Mouse (Mus musculus) MEL (cell line): ENCODE measurements around the gene Ccdc171. TPM values are rescaled to one million over a fixed set of nuclear protein-coding genes. Genes with fewer than 3 reads are reported as not detected.

ENCODE experiments used
- DNase-seq: peaks from one replicate; pipeline ENCODE4 v3.0.0; 2011; ENCODE audit warnings: low read depth, low spot score
- H3K27ac ChIP-seq: 2 replicates; pipeline ENCODE4 v1.5.1; 2012; ENCODE audit warnings: low read depth, mild to moderate bottlenecking, control low read depth, low read length, moderate library complexity; ENCODE audit not compliant: control insufficient read depth
- H3K27me3 ChIP-seq, 2 experiments: fragments of 150-350 bp in 1 of 2; sonication (generic) in 1 of 2; 2 replicates each; pipeline ENCODE4 v1.6.1; 2012; ENCODE audit warnings: low read length in 2 of 2, mild to moderate bottlenecking in 2 of 2, improper control_type of control experiment in 1 of 2, moderate library complexity in 1 of 2; ENCODE audit not compliant: insufficient read depth in 2 of 2, control insufficient read depth in 1 of 2
- H3K36me3 ChIP-seq, 2 experiments: 2 replicates each; pipeline ENCODE4 v1.6.1; 2012 to 2014; ENCODE audit warnings: low read length in 2 of 2, improper control_type of control experiment in 1 of 2, inconsistent platforms in 1 of 2, mild to moderate bottlenecking in 1 of 2; ENCODE audit not compliant: insufficient read depth in 2 of 2, control insufficient read depth in 1 of 2
- H3K4me1 ChIP-seq, 2 experiments: fragments of 150-350 bp in 1 of 2; sonication (generic) in 1 of 2; 2 replicates each; pipeline ENCODE4 v1.6.1; 2012; ENCODE audit warnings: low read length in 2 of 2, improper control_type of control experiment in 1 of 2, mild to moderate bottlenecking in 1 of 2; ENCODE audit not compliant: insufficient read depth in 2 of 2, control insufficient read depth in 1 of 2
- H3K4me3 ChIP-seq, 2 experiments: fragments of 150-350 bp in 1 of 2; sonication (generic) in 1 of 2; 2 replicates each; pipeline ENCODE4 v1.5.1; 2012; ENCODE audit warnings: low read depth in 2 of 2, low read length in 2 of 2, mild to moderate bottlenecking in 2 of 2, moderate library complexity in 2 of 2, control low read depth in 1 of 2, improper control_type of control experiment in 1 of 2; ENCODE audit not compliant: control insufficient read depth in 1 of 2, insufficient read depth in 1 of 2
- H3K79me2 ChIP-seq: 2 replicates; pipeline ENCODE4 v1.6.1; 2012; ENCODE audit warnings: mild to moderate bottlenecking, low read length, moderate library complexity; ENCODE audit not compliant: control insufficient read depth, poor library complexity, insufficient read depth
- H3K9ac ChIP-seq: 2 replicates; pipeline ENCODE4 v1.6.1; 2012; ENCODE audit warnings: low read depth, mild to moderate bottlenecking, control low read depth, low read length, moderate library complexity; ENCODE audit not compliant: control insufficient read depth, poor library complexity, severe bottlenecking
- H3K9me3 ChIP-seq: fragments of 150-350 bp; sonication (generic); replicated peaks from 2 replicates; pipeline ENCODE4 v1.6.1; 2012; ENCODE audit warnings: mild to moderate bottlenecking, low read length, improper control_type of control experiment, moderate library complexity; ENCODE audit not compliant: insufficient read depth
- CHD2 ChIP-seq: IDR thresholded peaks from 2 replicates; pipeline ENCODE4 v1.6.1; 2011; ENCODE audit warnings: low read length, improper control_type of control experiment
- CTCF ChIP-seq, 3 experiments: IDR thresholded peaks in 2 of 3; conservative IDR thresholded peaks in 1 of 3; 2 replicates each; pipeline ENCODE4 v1.5.1; 2011 to 2012; ENCODE audit warnings: low read length in 3 of 3, low read depth in 2 of 3, mild to moderate bottlenecking in 2 of 3, improper control_type of control experiment in 1 of 3, inconsistent platforms in 1 of 3, mixed read lengths in 1 of 3, moderate library complexity in 1 of 3; ENCODE audit not compliant: control insufficient read depth in 1 of 3, insufficient read depth in 1 of 3, poor library complexity in 1 of 3, severe bottlenecking in 1 of 3
- EP300 ChIP-seq, 2 experiments: IDR thresholded peaks; 2 replicates each; pipeline ENCODE4 v1.6.1; 2011; ENCODE audit warnings: improper control_type of control experiment in 2 of 2, low read length in 2 of 2, low read depth in 1 of 2, mild to moderate bottlenecking in 1 of 2
- ETS1 ChIP-seq: IDR thresholded peaks from 2 replicates; pipeline ENCODE4 v1.6.1; 2012; ENCODE audit warnings: low read depth, mild to moderate bottlenecking, inconsistent platforms, low read length, improper control_type of control experiment, moderate library complexity
- MAZ ChIP-seq: IDR thresholded peaks from 2 replicates; pipeline ENCODE4 v1.6.1; 2012; ENCODE audit warnings: low read depth, mild to moderate bottlenecking, inconsistent platforms, low read length, improper control_type of control experiment
- MYC ChIP-seq: IDR thresholded peaks from 2 replicates; pipeline ENCODE4 v1.6.1; 2011; ENCODE audit warnings: low read depth, mild to moderate bottlenecking, low read length, improper control_type of control experiment, moderate library complexity
- NELFE ChIP-seq: IDR thresholded peaks from 2 replicates; pipeline ENCODE4 v1.6.1; 2011; ENCODE audit warnings: low read depth, low read length, improper control_type of control experiment
- NRF1 ChIP-seq: IDR thresholded peaks from 2 replicates; pipeline ENCODE4 v1.6.1; 2014; ENCODE audit warnings: low read depth, mild to moderate bottlenecking, inconsistent platforms, low read length, improper control_type of control experiment, moderate library complexity; ENCODE audit not compliant: poor library complexity, insufficient read depth, severe bottlenecking
- POLR2A ChIP-seq, 2 experiments: IDR thresholded peaks; 2 replicates each; pipeline ENCODE4 v1.6.1; 2011 to 2012; ENCODE audit warnings: low read length in 2 of 2, mild to moderate bottlenecking in 2 of 2, control low read depth in 1 of 2, improper control_type of control experiment in 1 of 2, low read depth in 1 of 2, moderate library complexity in 1 of 2; ENCODE audit not compliant: control insufficient read depth in 1 of 2, insufficient read depth in 1 of 2, poor library complexity in 1 of 2
- RAD21 ChIP-seq: IDR thresholded peaks from 2 replicates; pipeline ENCODE4 v1.6.1; 2011; ENCODE audit warnings: mild to moderate bottlenecking, low read depth, low read length, improper control_type of control experiment
- SIN3A ChIP-seq: IDR thresholded peaks from 2 replicates; pipeline ENCODE4 v1.6.1; 2012; ENCODE audit warnings: low read length, improper control_type of control experiment, inconsistent platforms
- SMC3 ChIP-seq: IDR thresholded peaks from 2 replicates; pipeline ENCODE4 v1.6.1; 2011; ENCODE audit warnings: low read depth, low read length, improper control_type of control experiment
- UBTF ChIP-seq: IDR thresholded peaks from 2 replicates; pipeline ENCODE4 v1.6.1; 2012; ENCODE audit warnings: low read depth, mild to moderate bottlenecking, inconsistent platforms, low read length, improper control_type of control experiment, moderate library complexity, borderline replicate concordance; ENCODE audit not compliant: insufficient read depth
- ZC3H11A ChIP-seq: IDR thresholded peaks from 2 replicates; pipeline ENCODE4 v1.6.1; 2012; ENCODE audit warnings: low read depth, mild to moderate bottlenecking, inconsistent platforms, low read length, improper control_type of control experiment
- ZNF384 ChIP-seq: IDR thresholded peaks from 2 replicates; pipeline ENCODE4 v1.6.1; 2012; ENCODE audit warnings: low read depth, mild to moderate bottlenecking, inconsistent platforms, low read length, improper control_type of control experiment
- polyA plus RNA-seq, 2 experiments: library from polyadenylated mRNA; stranded (reverse) in 1 of 2; unstranded in 1 of 2; fragments of >175 nt in 1 of 2; fragments of >200 nt in 1 of 2; gene quantifications; 2 replicates each; pipeline versions ENCODE4 v1.2.1 to v1.2.4; 2012; ENCODE audit warnings: low replicate concordance in 2 of 2, low read depth in 1 of 2; ENCODE audit not compliant: insufficient read length in 2 of 2, insufficient read depth in 1 of 2, missing spikeins in 1 of 2
- total RNA-seq: library from RNA; depleted of rRNA; stranded (reverse); fragments of 300-350 nt; gene quantifications from 2 replicates; pipeline ENCODE4 v1.2.3, GENCODE M21; 2012

Ccdc171 gene
- total and polyA plus RNA-seq, 3 experiments, result 1.6 to 1.8 TPM; not detected in 1

DNA sequence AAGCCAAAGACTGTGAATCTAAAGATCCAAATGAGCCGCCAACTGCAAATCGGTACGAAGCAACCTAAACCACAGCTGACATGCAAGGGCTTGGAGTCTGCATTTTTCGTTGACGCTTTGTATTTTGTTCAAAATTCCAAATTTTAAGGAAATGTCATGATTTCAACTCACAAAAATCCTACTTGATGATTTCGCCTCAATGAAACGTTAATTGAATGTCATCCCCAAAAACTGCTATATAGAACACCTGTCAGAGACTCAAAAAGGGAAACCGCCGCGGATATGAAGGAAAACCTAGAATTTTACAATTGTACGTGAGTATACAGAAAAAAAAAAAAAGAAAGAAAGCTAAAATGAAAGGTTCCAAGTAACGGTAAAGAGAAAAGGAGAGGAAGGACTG is 40.1 kb upstream of the Ccdc171 start:
- Histone ChIP-seq H3K9me3 (no peaks in the 10 kb centered on the region), H3K9ac (peak overlapping the region; percentile 83), H3K36me3 (peaks cover 17 to 22% of the 10 kb centered on the region in 2 experiments), H3K4me1 (peaks cover 3 to 6% of the 10 kb centered on the region in 2 experiments), H3K4me3 (peak overlapping the region; percentile 96), H3K79me2 (peaks cover 28% of the 10 kb centered on the region), H3K27ac (peak overlapping the region; percentile 63), H3K27me3 (no peaks in the 10 kb centered on the region)
- TF ChIP-seq MYC (no peak), UBTF (0 out of 2 replicates have a peak, but pooled peaks have one; percentile 57)
- DNase-seq, result peak; percentile 23

DNA sequence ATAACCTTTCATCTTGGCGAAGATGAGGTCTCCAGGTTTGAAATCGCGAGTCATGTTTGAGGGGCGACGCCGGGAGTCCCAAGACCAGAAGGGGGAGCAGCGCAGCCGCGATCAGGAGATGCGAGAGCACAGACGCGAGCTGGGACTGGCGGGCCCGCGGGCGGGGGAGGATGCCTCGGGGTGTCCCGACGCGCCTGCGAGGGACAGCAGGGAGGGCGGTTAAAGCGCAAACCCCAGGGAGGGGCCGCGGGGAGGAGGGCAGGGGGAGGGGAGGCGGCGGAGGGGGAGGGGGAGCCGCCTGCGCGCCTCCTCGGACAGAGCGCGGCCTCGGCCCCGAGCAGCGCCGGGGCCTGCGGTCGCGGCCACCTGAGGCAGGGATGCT is 39.6 kb upstream of the Ccdc171 start:
- peak; percentile 94 for DNase-seq
- TF ChIP-seq ETS1, result 0 out of 2 replicates have a peak, but pooled peaks have one; percentile 29
- TF ChIP-seq ZNF384, result no peak
- TF ChIP-seq RAD21, result peak; percentile 16
- TF ChIP-seq POLR2A (IDR thresholded peaks at IDR 0.05; ENCODE audit: control insufficient read depth in 1 of 2, insufficient read depth in 1 of 2, low read depth in 1 of 2, low read length in 2 of 2, poor library complexity in 1 of 2), result no peak
- peak; percentile 48; the same call in 1 of the 2 replicates for TF ChIP-seq NRF1
- TF ChIP-seq NELFE, result 0 out of 2 replicates have a peak, but pooled peaks have one; percentile 24
- TF ChIP-seq EP300 (IDR thresholded peaks at IDR 0.05; ENCODE audit: low read depth in 1 of 2, low read length in 2 of 2), result peak in 1 of 2 experiments; percentile 35; a peak in 1 of 4 replicates
- TF ChIP-seq MAZ, result peak; percentile 94
- no peak; the same call in 1 of the 2 replicates for TF ChIP-seq CHD2
- peak in 2 of 3 experiments; percentile 58 to 62; a peak in 4 of 6 replicates for TF ChIP-seq CTCF (IDR thresholded peaks at IDR 0.05 in 2 of 3, conservative IDR thresholded peaks at IDR 0.05 in 1 of 3; ENCODE audit: control insufficient read depth in 1 of 3, insufficient read depth in 1 of 3, low read depth in 2 of 3, low read length in 3 of 3, poor library complexity in 1 of 3, severe bottlenecking in 1 of 3)
- TF ChIP-seq SMC3, result peak; percentile 42
- TF ChIP-seq SIN3A, result 0 out of 2 replicates have a peak, but pooled peaks have one; percentile 53
- TF ChIP-seq ZC3H11A, result no peak
- TF ChIP-seq, all 39 proteins: peak for 9

More for the DNA sequence above, 39.6 kb upstream of the Ccdc171 start:
- Histone ChIP-seq H3K4me1 (peaks cover 3 to 6% of the 10 kb centered on the region in 2 experiments), H3K79me2 (peaks cover 28% of the 10 kb centered on the region), H3K4me3 (peak overlapping the region; percentile 96), H3K27ac (peak overlapping the region; percentile 94), H3K9me3 (no peaks in the 10 kb centered on the region), H3K36me3 (peaks cover 17 to 21% of the 10 kb centered on the region in 2 experiments), H3K9ac (peak overlapping the region; percentile 98), H3K27me3 (no peaks in the 10 kb centered on the region)
